Mouse (Mus musculus) urinary bladder, postnatal 14 days (tissue): ENCODE measurements around the gene Dgkz.

ENCODE experiments used
- DNase-seq: peaks from one replicate; pipeline ENCODE4 v3.0.0; 2021; ENCODE audit warnings: low spot score

The Dgkz gene

GRCm38 (mm10) chr2:91975581-91976541 is at the start of gene Dgkz:
Gene Dgkz (minus strand): TSS chr2:91975864.
- no peak for DNase-seq

DNA sequence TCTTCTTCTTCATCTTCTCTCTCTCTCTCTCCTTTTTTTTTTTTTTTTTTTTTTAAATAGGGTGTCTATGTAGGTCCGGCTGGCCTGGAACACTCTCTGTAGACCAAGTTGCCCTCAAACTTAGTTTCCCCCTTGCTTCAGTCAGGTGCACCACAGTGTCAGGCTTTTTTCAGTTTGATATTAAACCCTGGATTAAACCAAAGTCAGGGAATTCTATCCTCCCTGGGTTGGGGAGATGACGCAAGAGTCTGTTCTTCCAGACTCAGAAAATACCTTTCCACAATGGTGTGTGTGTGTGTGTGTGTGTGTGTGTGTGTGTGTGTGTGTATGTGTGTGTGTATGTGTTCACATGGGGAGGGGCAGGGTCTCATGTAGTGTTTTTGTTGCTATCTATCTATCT is 49.5 kb upstream of the Dgkz start:
- no peak for DNase-seq

- DNase-seq: peak; percentile 82
Observed at GRCm38 (mm10) chr2:92024274-92024672, 48.6 kb upstream of the Dgkz start, which contains the start of gene Creb3l1. Gene Creb3l1 (minus strand): TSS chr2:92024502.

- DNase-seq: peak; percentile 40
Observed at GRCm38 (mm10) chr2:92023362-92024273, 48.0 kb upstream of the Dgkz start.

DNA sequence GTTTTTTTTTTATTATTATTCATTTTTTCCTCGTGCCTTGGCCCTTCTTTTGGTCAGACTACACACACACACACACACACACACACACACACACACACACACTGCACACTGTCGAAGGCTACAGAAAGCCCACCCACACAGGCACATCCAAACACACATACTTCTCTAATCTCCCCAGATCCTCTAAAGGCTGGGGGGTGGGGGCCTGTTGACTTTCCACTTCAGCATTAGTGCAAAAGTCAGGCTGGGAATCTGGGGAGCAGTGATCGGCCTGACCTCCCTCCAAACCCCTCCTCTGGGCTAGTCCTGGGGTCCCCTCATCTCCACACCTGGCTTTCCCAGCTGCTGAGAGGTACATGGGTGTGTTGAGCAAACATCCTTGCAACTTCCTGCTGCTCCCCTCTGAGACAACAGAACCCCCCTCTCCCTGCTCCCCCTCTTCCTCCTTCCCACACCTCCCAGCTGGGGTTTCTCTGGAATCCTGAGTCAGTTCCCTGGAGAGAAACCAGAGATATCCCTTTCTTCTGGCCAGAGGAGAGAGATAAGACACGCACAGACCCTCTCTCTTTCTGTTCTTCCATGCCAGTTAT is 45.1 kb upstream of the Dgkz start:
- peak; percentile 45 for DNase-seq

GRCm38 (mm10) chr2:92017440-92017839 is 41.8 kb upstream of the Dgkz start:
- no peak for DNase-seq

DNA sequence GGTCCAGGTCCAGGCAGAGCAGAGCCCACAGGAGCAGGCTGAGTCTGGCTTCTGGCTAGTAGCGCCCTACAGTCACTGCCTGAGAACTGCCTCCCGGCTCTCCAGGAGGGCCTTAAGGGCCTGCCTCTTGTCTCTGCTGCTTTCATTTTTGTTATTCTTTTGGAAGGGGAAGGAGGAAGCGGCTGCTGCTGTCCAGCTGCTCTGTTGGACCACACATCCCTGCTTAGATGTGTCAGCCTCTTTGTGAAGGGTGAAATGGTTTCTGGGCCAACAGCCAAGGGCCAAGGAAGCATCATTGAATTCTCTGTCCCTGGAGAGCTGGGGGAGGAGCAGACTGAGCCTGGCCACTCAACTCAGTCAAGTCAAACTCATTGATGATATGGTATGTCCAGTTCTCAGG is 41.3 kb upstream of the Dgkz start:
- peak; percentile 80 for DNase-seq

GRCm38 (mm10) chr2:92014891-92015290 is 39.2 kb upstream of the Dgkz start:
- no peak for DNase-seq

- no peak for DNase-seq
Observed at GRCm38 (mm10) chr2:92014248-92014647, 38.6 kb upstream of the Dgkz start.

DNA sequence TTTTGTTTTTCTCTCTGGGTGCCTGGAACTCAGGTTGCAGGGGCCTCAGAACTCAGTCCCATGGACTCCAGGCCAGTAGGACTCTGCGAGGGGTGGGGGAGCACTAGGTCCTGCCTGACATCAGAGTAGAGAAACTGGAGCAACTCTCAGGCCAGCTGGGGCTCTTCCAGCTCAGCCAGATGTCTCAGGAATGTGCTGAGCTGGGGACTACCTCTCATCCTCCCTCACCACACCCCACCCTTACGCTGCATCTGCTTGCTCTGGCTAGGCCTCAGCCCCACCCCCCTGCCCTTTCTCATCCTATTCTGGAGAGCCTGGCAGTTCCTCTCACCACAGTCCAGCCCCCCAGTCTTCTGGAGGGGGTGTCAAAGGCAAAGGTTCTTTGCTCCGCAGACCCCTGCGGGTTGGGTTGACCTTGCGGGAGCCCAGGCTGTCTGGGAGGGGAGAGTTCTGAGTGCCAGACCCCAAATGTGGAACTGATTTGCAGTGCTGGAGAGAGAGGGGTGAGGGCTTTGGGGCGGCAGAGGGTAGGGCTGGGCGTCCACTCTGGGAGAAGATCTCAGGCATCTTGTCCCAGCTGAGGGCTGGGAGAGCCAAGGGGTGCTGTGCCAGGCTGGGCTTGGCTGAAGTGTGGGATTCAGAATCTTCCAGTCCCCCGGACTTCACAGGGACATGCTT is 37.2 kb upstream of the Dgkz start:
- peak; percentile 77 for DNase-seq

DNA sequence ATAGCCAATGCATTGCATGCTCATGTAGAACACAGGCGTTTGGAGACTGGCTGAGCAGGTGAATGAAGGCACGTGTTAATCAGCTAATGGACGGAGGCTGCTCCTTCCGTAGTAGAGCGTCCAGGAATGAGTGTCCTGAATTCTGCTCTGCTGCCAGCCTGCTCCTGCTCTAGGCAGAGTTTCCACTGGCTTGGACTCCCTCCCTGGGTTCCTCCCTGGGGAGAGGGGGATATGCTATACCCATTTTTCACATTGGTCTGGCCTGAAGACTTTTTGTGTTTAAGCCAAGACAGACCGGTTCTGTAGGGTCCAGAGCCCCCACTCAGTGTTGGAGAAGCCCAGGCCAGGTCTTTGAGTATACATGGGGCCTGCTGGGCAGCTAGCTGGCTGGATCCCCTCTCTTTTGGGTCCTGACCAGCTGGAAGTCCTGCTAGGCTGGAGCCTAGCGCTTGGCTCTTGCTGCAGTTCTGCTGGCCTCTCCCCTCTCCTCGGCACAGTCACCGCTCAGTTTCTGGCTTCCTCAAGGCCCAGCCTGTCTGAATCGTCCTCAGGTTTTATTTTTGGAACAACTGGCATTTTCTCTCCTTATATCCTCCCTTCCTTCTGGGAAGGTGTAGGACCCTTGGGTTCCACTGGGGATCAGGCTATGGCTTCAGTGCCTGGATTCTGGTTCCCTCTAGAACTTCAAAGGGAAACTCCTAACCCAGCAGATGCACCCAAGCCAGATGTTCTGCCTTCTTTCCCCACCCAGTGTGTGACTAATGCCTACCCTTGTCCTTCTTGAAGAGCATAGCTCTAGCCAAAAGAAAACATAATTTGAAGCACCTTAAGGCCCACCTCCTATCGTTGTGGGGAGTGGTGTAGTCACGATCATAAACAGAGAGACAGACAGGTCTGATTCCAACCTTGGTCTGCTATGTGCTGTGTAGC is 36.0 kb upstream of the Dgkz start:
- DNase-seq: no peak

- DNase-seq: no peak
Observed at GRCm38 (mm10) chr2:92008623-92009404, 33.1 kb upstream of the Dgkz start.

- peak; percentile 98 for DNase-seq
Observed at GRCm38 (mm10) chr2:92007933-92008622, 32.4 kb upstream of the Dgkz start.

GRCm38 (mm10) chr2:92006983-92007921 is 31.6 kb upstream of the Dgkz start:
- peak; percentile 67 for DNase-seq

DNA sequence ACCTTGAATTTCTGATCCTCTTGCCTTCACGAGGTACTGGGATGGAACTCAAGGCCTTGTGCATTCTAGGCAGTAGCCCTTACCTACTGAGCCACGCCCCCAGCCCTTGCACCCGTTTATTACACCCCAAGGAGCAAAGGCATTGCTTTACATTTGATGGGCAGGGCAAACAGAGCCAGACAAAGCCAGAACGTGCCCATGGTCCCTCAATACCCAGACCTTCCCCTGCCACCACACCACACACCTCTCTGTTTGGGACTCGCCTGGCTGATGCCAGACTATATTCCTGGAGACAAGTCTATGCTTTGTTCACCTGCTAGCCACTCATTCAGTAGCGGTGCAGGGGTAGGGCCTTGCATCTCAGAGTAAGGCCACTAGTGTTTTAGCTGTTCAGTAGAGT is 30.8 kb upstream of the Dgkz start:
- DNase-seq: no peak

DNA sequence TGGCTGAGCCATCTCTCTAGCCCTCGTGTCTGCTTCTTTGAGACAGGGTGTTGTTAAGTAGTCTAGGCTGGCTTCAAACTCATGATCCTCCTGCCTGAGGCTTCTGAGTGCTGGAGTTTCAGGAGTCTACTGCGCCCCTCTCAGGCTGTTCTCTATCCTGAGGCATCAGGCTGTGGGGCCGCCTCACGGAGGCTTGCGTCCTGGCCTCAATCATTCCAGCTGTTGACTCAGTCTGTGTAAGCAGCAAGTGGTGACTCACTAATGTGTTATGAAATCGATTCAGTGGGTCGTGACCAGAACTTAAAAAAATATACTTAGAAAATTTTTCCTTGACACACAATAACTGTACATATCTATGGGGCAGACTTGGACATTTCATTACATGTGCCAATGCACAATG is 29.0 kb upstream of the Dgkz start:
- peak; percentile 67 for DNase-seq

DNA sequence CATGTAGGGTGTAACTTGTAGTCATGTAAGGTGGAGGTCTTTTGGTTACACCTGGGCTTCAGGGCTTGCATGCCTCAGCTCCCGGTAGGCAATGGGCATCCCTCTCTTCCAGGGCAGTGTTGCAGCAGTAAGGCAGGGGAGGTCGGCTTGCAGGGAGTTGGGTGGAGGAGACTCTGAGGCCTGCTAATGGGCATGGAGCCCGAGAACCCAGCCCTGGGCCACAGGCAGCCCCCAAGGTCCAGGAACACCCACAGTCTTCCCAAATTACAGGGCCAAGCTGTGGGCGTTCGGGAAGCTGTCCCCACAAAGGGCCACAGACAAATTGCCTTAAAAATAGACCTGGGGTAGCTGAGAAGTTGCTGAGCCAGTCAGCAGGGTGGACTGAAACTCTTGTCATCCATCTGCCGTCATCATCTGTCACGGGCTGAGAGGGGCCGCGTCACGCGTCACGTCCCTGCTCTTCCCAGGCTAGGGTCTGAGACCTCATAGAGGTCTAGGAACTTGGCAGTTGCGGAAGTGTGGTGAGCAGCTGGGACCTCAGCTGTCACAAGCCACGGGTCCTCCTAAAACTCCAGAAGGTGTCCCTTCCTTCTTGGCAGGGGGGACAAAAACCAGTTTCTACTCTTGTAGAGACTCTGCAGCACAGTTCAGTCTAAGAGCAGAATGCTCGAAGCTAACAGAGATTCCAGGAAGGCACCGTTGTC is 22.4 kb upstream of the Dgkz start:
- no peak for DNase-seq
